Mouse (Mus musculus) thymus, adult 18-20 months (tissue): ENCODE results near the gene Ppp1r9a.

Source experiments
- DNase-seq, 2 experiments: peaks; one replicate each; pipeline ENCODE4 v3.0.0; 2022; ENCODE audit warnings: mixed read lengths in 2 of 2

Gene Ppp1r9a

GRCm38 (mm10) chr6:5008603-5009002 is 105.9 kb downstream of the Ppp1r9a start:
- DNase-seq, result no peak

DNA sequence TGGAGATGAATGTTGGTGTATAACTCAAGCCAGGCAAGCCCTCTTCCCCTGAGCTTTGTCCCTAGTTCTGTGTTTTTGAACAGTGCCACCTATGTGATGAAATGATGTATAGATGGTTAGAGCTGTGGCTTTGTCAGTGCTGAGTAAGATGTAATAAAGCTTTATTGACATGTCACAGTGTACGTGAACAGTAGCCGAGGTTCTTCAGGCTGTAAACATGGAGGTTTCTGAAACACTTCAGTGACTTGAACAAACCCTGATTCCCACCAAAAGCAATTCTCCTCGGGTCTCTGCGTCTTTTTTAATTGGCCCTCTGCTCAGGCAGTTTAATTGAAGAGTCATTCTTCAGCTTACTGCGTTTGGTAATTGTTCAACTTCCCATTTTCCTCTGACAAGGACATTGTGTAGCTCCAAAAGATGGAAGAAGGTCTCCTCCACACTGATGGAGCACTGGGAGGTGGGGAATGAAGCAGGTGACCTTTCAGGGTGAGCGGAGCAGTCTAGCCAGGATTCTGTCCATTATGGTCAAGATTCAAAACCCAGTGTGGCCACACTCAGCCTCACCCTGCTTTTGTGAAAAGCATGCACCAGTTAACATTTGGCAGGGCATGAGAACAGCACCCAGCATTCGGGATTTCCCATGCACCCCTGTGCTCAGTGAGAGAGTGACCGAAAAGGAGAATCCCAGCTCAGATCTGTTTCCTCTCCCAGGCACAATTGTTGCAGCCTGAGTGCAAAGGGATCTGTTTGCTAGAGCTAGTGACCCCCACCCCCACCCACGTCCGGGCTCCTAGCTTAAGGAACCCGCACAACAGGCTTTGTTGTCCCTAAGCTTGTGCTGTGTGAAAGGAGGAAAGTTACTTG is 108.1 kb downstream of the Ppp1r9a start:
- DNase-seq, result no peak

- DNase-seq, result no peak
Measured at GRCm38 (mm10) chr6:5012794-5013193, 110.1 kb downstream of the Ppp1r9a start.

GRCm38 (mm10) chr6:5014567-5014966 is 111.8 kb downstream of the Ppp1r9a start:
- no peak for DNase-seq

DNA sequence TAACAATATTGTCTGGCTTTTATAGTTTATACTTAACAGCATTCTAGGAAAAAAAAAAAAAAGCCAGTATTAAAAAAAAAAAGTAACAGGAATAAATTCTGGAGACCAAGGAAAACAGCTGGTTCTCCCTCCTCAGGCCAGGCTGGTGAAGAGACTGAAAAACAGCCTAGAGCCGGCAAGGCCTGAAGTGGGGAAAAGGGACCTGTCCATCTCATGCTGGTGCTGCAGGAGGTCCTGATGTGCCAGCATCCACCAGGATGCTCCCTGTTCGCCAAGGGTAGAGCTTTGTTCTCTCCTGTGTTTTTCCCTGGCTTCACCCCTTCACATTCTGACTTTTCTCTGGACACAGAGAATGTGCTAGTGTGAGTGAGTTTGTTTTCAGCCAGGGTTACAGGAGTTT is 112.5 kb downstream of the Ppp1r9a start:
- no peak for DNase-seq

GRCm38 (mm10) chr6:5017945-5018511 is 115.3 kb downstream of the Ppp1r9a start:
- DNase-seq, result no peak

DNA sequence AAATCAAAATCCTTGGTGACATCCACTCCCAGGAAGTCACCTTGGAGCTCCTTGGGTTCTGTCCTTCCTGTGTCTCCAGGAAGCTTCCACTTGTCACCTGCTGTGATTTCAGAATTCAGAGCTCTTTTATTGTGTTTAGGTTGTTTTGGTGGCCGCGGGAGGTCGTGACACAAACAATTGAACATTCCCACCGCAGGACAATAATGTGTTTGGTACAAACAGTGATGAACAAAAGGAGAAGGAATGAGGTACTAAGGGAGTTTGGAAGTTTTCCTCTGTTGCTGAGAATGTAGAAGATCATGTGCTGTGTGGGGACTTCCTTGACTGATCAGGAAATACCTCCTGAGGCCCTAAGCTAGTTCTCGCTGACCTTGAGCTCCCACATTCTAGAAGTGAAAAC is 116.5 kb downstream of the Ppp1r9a start:
- no peak for DNase-seq

- no peak for DNase-seq
Measured at GRCm38 (mm10) chr6:5019969-5020368, 117.3 kb downstream of the Ppp1r9a start.

DNA sequence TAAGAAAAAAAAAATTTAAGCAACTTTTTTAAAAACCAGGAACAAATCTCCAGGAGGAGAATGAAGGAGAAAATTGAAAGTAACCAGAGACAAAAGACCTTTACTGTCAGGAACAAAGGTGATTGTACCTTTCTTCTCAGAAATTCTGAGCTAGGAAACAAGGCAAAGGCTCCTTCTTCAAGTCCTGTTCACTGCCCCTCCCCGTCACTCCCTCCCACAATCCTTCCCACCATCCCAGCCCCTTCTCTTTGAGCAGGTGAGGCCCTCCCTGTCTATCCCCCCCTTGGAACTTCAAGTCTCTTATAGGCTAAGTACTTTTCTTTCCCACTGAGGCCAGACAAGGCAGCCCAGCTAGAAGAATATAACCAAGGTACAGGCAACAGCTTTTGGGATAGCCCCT is 117.8 kb downstream of the Ppp1r9a start:
- no peak for DNase-seq

DNA sequence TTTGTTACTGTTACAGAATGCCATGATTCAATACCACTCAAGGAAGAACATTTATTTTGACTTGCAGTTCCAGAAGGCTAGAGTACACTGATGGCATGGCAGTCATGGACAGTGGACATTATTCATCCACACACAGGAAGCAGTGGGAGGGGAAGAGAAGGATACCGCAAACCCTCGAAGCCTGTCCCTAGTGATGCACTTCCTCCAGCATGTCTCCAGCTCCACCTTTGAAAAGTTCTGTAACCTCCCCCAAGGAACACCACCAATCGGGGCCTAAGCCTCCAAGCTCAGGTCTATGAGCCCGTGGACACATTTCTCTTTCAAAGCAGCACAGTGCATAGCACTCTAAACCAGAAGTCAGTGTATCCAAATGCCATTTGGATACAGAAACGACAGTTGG is 120.0 kb downstream of the Ppp1r9a start:
- no peak for DNase-seq

DNA sequence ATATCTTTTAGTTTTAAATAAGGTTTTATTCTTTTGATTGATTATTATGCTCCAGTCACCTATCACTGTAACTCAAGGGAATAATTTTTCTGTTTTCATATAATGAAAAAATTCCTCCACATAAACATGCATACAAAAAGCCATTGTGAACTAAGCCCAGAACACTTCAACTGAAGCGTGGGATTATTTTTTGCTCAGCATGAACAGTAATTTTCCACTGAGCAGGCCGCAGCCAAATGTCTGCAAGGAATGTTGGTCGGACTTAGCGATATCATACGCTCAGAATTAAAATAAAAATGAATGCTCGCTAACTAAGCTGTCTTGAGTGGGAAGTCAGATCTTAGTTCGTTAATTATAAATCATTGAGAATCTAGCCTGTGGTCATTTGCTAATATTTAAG is 122.2 kb downstream of the Ppp1r9a start:
- DNase-seq, result no peak

DNA sequence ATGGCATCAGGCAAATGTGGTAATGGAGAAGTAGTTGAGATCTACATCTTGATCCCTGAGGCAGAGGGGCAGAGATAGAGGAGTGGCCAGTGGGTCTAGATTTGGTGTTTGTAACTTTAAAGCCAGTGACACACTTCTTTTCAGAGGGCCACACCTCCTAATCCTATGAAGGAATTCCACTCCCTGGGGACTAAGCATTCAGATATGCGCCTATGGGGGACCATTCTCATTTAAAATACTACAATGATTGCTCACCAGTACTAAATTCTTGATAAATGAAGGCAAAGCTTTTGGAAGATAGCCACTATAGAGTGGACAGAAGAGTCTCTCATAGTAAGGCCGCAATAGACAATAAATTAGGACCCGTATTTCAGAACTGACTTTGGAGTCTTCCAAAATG is 124.1 kb downstream of the Ppp1r9a start:
- no peak for DNase-seq

DNA sequence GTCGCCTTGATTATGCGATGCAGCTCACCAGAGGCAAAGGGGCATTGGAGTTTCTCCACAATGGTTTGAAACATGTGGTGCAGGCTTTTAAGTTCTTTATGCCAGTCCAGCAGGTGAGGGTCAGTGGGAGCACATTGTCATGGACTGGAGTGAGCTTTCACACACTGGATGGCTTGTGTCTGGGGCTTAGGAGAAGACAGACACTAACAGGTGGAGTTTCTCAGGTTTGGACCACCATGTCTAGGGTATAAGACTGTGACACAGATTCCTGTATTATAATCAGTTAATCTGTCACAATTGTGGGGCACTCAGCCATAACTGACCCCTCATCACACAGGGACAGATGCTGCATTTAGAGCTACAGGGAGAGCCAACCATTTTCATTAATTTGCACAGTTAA is 124.5 kb downstream of the Ppp1r9a start:
- no peak for DNase-seq

GRCm38 (mm10) chr6:5027801-5028200 is 125.1 kb downstream of the Ppp1r9a start:
- no peak for DNase-seq

- DNase-seq, result no peak
Measured at GRCm38 (mm10) chr6:5029205-5029927, 126.6 kb downstream of the Ppp1r9a start.

DNA sequence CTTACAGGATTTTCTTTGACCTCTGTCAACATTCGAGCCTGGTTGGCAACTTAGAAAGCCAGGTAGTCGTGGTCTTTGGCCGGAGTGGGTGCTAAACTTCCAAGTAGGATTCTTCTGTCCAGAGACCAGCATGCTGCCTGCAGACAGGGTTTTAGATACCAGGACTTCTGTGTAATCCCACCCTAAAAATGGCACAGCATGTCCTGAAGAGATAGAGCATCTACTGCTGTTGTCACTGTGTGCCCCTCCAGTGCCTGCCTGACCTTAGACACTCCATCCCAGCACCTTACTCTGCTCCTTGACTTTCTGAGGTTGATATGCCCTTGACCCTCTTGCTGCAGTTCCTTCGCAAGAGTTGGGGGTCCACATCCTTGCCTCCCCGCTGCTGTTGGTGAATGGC is 127.2 kb downstream of the Ppp1r9a start:
- no peak for DNase-seq

DNA sequence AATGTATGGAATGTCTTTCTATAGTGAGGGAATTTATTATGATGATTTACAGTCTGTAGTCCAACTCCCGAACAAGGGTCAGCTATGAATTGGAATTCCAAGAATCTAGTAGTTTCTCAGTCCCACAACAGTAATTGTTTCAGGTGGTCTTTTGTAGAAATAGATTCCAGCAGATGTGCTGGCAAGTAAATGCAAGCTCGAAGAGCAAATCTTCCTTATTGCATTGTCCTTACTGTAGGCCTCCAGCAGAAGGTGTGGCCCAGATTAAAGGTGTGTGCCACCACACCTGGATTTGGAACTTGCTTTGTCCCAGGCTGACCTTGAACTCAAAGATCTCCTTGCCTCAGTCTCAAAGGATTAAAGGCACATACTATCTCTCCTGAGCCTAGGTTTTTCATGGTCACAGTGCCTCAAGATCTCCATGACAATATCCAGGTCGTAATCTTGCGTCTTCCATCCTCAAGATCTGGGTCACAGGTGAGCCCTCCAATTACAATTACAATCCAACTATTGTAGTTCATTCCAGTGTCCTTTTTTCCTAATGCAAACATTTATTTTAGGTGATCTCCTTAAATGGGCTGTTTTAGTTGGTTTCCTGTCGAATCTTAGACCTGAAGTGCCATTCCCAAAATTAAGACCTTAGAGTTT is 130.4 kb downstream of the Ppp1r9a start:
- DNase-seq, result no peak

- DNase-seq, result no peak
Measured at GRCm38 (mm10) chr6:5037225-5037624, 134.5 kb downstream of the Ppp1r9a start.

- DNase-seq, result no peak
Measured at GRCm38 (mm10) chr6:5038140-5038749, 135.5 kb downstream of the Ppp1r9a start.

- DNase-seq, result no peak
Measured at GRCm38 (mm10) chr6:5039316-5039715, 136.6 kb downstream of the Ppp1r9a start.

- no peak for DNase-seq
Measured at GRCm38 (mm10) chr6:5045854-5046253, 143.1 kb downstream of the Ppp1r9a start.

GRCm38 (mm10) chr6:5048025-5048424 is 145.3 kb downstream of the Ppp1r9a start:
- no peak for DNase-seq

DNA sequence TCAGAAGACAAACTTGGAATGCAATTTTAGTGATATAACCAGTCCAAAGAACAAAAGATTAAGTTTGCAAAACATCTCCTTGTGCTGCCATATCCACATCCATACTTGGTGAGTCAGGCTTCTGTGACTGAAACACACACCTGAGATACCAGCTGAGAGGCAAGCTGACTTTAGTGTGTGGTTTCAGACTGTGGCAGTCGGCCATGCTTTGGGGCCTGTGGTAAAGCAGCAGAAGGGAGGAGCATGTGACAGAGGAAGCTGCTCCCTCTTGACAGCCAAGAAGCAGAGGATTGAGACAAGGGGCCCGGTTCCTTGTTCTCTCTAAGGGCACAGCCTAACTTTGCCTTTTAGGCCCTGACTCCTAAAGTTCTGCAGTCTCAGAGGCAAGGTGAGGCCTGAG is 149.6 kb downstream of the Ppp1r9a start:
- no peak for DNase-seq
